Mouse (Mus musculus) testis, postnatal 14 days (tissue): ENCODE measurements around the gene Elmo1.

Experiments used
- DNase-seq: peaks from one replicate; pipeline ENCODE4 v3.0.0; 2021; ENCODE audit warnings: low spot score

Elmo1 gene

GRCm38 (mm10) chr13:20385423-20385822 lies 295.0 kb downstream of the Elmo1 start:
- DNase-seq, result no peak

GRCm38 (mm10) chr13:20386462-20387141 lies 296.2 kb downstream of the Elmo1 start:
- peak; percentile 30 for DNase-seq

GRCm38 (mm10) chr13:20392824-20393598 lies 302.6 kb downstream of the Elmo1 start:
- DNase-seq, result no peak

- no peak for DNase-seq
Measured at GRCm38 (mm10) chr13:20397744-20398143, 307.3 kb downstream of the Elmo1 start.

GRCm38 (mm10) chr13:20398311-20398710 lies 307.9 kb downstream of the Elmo1 start:
- DNase-seq, result no peak

GRCm38 (mm10) chr13:20404530-20404929 lies 314.1 kb downstream of the Elmo1 start:
- no peak for DNase-seq

- no peak for DNase-seq
Measured at GRCm38 (mm10) chr13:20406470-20407213, 316.2 kb downstream of the Elmo1 start.

- DNase-seq, result no peak
Measured at GRCm38 (mm10) chr13:20410306-20411101, 320.1 kb downstream of the Elmo1 start.

GRCm38 (mm10) chr13:20416691-20417660 lies 326.6 kb downstream of the Elmo1 start:
- DNase-seq, result no peak

GRCm38 (mm10) chr13:20430998-20431397 lies 340.6 kb downstream of the Elmo1 start:
- DNase-seq, result no peak

GRCm38 (mm10) chr13:20433221-20433858 lies 342.9 kb downstream of the Elmo1 start:
- no peak for DNase-seq

GRCm38 (mm10) chr13:20434071-20434470 lies 343.7 kb downstream of the Elmo1 start:
- DNase-seq, result no peak

- no peak for DNase-seq
Measured at GRCm38 (mm10) chr13:20439488-20439887, 349.1 kb downstream of the Elmo1 start.

- no peak for DNase-seq
Measured at GRCm38 (mm10) chr13:20450831-20451353, 360.5 kb downstream of the Elmo1 start.

- DNase-seq, result no peak
Measured at GRCm38 (mm10) chr13:20454357-20454756, 364.0 kb downstream of the Elmo1 start.

- DNase-seq, result no peak
Measured at GRCm38 (mm10) chr13:20460096-20460495, 369.7 kb downstream of the Elmo1 start.

GRCm38 (mm10) chr13:20461616-20462015 lies 371.2 kb downstream of the Elmo1 start:
- no peak for DNase-seq

- no peak for DNase-seq
Measured at GRCm38 (mm10) chr13:20464161-20464560, 373.8 kb downstream of the Elmo1 start.

- DNase-seq, result no peak
Measured at GRCm38 (mm10) chr13:20467381-20467780, 377.0 kb downstream of the Elmo1 start.

GRCm38 (mm10) chr13:20471732-20472131 lies 381.3 kb downstream of the Elmo1 start:
- DNase-seq, result no peak
